8 mouse cellular contexts compared by ENCODE assay signal in genomic region chr5:103752665-103753510, GRCm38 (mm10).
DNase-seq lines count a peak whose midpoint lies in the region; ATAC-seq and TF ChIP-seq lines count a peak whose summit lies in the region.

No protein-coding gene starts in this region.

- H3K36me3 ChIP-seq in forebrain, embryonic 12.5 days (replicated peaks), result no peaks in the 10 kb centered on the region
- no peaks in the 10 kb centered on the region for H3K36me3 ChIP-seq in hindbrain, embryonic 13.5 days
- no peaks in the 10 kb centered on the region for H3K36me3 ChIP-seq in liver, embryonic 11.5 days (ENCODE audit: control insufficient read depth, insufficient read depth, low read length)
- no peaks in the 10 kb centered on the region for H3K36me3 ChIP-seq in midbrain, postnatal 0 days (ENCODE audit: insufficient read depth, low read length)

- ATAC-seq in forebrain, embryonic 12.5 days (ENCODE audit: low FRiP score), result peak; percentile 2; the same call in 1 of the 2 replicates
- ATAC-seq in hindbrain, embryonic 13.5 days (ENCODE audit: low FRiP score), result no peak
- ATAC-seq in liver, embryonic 11.5 days (replicated peaks; ENCODE audit: low FRiP score), result peak; percentile 50
- ATAC-seq in midbrain, postnatal 0 days (ENCODE audit: low FRiP score), result no peak

- H3K4me1 ChIP-seq in forebrain, embryonic 12.5 days, result peaks cover 14% of the 10 kb centered on the region
- peaks cover 17% of the 10 kb centered on the region for H3K4me1 ChIP-seq in hindbrain, embryonic 13.5 days (replicated peaks)
- H3K4me1 ChIP-seq in liver, embryonic 11.5 days (replicated peaks; ENCODE audit: control insufficient read depth, insufficient read depth, low read length), result peaks cover 32% of the 10 kb centered on the region
- no peaks in the 10 kb centered on the region for H3K4me1 ChIP-seq in midbrain, postnatal 0 days (ENCODE audit: insufficient read depth, low read length)

- H3K27ac ChIP-seq in layer of hippocampus, adult 2 months, result peak overlapping the region; percentile 98
- peak overlapping the region; percentile 87 for H3K27ac ChIP-seq in forebrain, embryonic 12.5 days
- H3K27ac ChIP-seq in hindbrain, embryonic 13.5 days, result peak overlapping the region; percentile 88; the same call in 1 of the 2 replicates
- H3K27ac ChIP-seq in liver, embryonic 11.5 days (ENCODE audit: low read depth, low read length), result peak overlapping the region; percentile 96
- H3K27ac ChIP-seq in midbrain, postnatal 0 days (ENCODE audit: low read depth, low read length), result peak overlapping the region; percentile 77

- no peaks in the 10 kb centered on the region for H3K9me3 ChIP-seq in forebrain, embryonic 12.5 days
- no peaks in the 10 kb centered on the region for H3K9me3 ChIP-seq in hindbrain, embryonic 13.5 days
- no peaks in the 10 kb centered on the region for H3K9me3 ChIP-seq in liver, embryonic 11.5 days (ENCODE audit: control insufficient read depth, low read length)
- H3K9me3 ChIP-seq in midbrain, postnatal 0 days (ENCODE audit: low read length), result no peaks in the 10 kb centered on the region

- TF ChIP-seq POLR2A in brain, embryonic 14.5 days (IDR thresholded peaks at IDR 0.05; ENCODE audit: borderline replicate concordance, extremely low read depth, insufficient read depth, insufficient read length, poor library complexity, severe bottlenecking), result no peak

- H3K4me2 ChIP-seq in forebrain, embryonic 12.5 days, result peak overlapping the region; percentile 75
- H3K4me2 ChIP-seq in hindbrain, embryonic 13.5 days, result peak overlapping the region; percentile 69
- H3K4me2 ChIP-seq in liver, embryonic 11.5 days, result peak overlapping the region; percentile 97
- peak overlapping the region; percentile 87 for H3K4me2 ChIP-seq in midbrain, postnatal 0 days (ENCODE audit: low read depth, low read length, poor library complexity, severe bottlenecking)

- H3K27me3 ChIP-seq in forebrain, embryonic 12.5 days, result peaks cover 34% of the 10 kb centered on the region
- H3K27me3 ChIP-seq in hindbrain, embryonic 13.5 days, result peaks cover 12% of the 10 kb centered on the region
- H3K27me3 ChIP-seq in liver, embryonic 11.5 days (replicated peaks; ENCODE audit: control insufficient read depth, insufficient read depth, low read length), result no peaks in the 10 kb centered on the region
- peaks cover 15% of the 10 kb centered on the region for H3K27me3 ChIP-seq in midbrain, postnatal 0 days (ENCODE audit: insufficient read depth, low read length)

- WGBS in forebrain, embryonic 12.5 days, result 5% methylated on average over 23 of the region's 23 CpGs
- 4% methylated on average over 23 of the region's 23 CpGs for WGBS in hindbrain, embryonic 13.5 days
- 1% methylated on average over 23 of the region's 23 CpGs for WGBS in liver, embryonic 11.5 days
- 3% methylated on average over 23 of the region's 23 CpGs for WGBS in midbrain, postnatal 0 days

- no peak for DNase-seq in layer of hippocampus, adult 2 months (ENCODE audit: low spot score in 2 of 2)
- no peak for DNase-seq in layer of hippocampus, adult 9-10 months (ENCODE audit: low spot score)
- peak; percentile 49 for DNase-seq in brain, embryonic 14.5 days (ENCODE audit: low read depth)
- peak; percentile 63 for DNase-seq in liver, embryonic 11.5 days (ENCODE audit: low spot score)
- peak; percentile 22 for DNase-seq in midbrain, postnatal 0 days (ENCODE audit: low spot score)
- DNase-seq in thymus, postnatal 0 days (ENCODE audit: low spot score), result peak; percentile 66

- peak overlapping the region; percentile 93 for H3K4me3 ChIP-seq in layer of hippocampus, adult 2 months
- H3K4me3 ChIP-seq in forebrain, embryonic 12.5 days (replicated peaks), result peak overlapping the region; percentile 75
- H3K4me3 ChIP-seq in hindbrain, embryonic 13.5 days, result peak overlapping the region; percentile 70
- peak overlapping the region; percentile 86 for H3K4me3 ChIP-seq in liver, embryonic 11.5 days (ENCODE audit: low read depth, low read length)
- H3K4me3 ChIP-seq in midbrain, postnatal 0 days (ENCODE audit: low read depth, low read length), result peak overlapping the region; percentile 73

- H3K9ac ChIP-seq in forebrain, embryonic 12.5 days, result peak overlapping the region; percentile 84
- H3K9ac ChIP-seq in hindbrain, embryonic 13.5 days, result peak overlapping the region; percentile 83
- peak overlapping the region; percentile 84 for H3K9ac ChIP-seq in liver, embryonic 11.5 days (ENCODE audit: low read depth, low read length)
- peak overlapping the region; percentile 65; the same call in 1 of the 2 replicates for H3K9ac ChIP-seq in midbrain, postnatal 0 days (replicated peaks; ENCODE audit: low read length, poor library complexity, severe bottlenecking)

- TF ChIP-seq CTCF in layer of hippocampus, adult 2 months (conservative IDR thresholded peaks at IDR 0.05), result no peak
- no peak for TF ChIP-seq CTCF in brain, embryonic 14.5 days (IDR thresholded peaks at IDR 0.05; ENCODE audit: borderline replicate concordance, extremely low read depth, insufficient read depth, insufficient read length)
- TF ChIP-seq CTCF in midbrain, postnatal 0 days (IDR thresholded peaks at IDR 0.05), result no peak

Comparison
In these comparisons a context has a peak if more than half of its experiments do, and no peak if none do; other contexts are left out.
1. DNase-seq: peak in brain, embryonic 14.5 days (single experiment), liver, embryonic 11.5 days (single experiment), midbrain, postnatal 0 days (single experiment) and thymus, postnatal 0 days (single experiment); none in layer of hippocampus, adult 2 months (0 of 2) and layer of hippocampus, adult 9-10 months (single experiment).
2. ATAC-seq: peak in forebrain, embryonic 12.5 days (single experiment) and liver, embryonic 11.5 days (single experiment); none in hindbrain, embryonic 13.5 days (single experiment) and midbrain, postnatal 0 days (single experiment).
3. Peak in every context shown above with its lines, with median percentiles within 50 percentile points of each other: H3K27ac ChIP-seq, H3K4me3 ChIP-seq, H3K4me2 ChIP-seq and H3K9ac ChIP-seq.